Mouse (Mus musculus): Measurements from ENCODE around the gene Slc35e2. TPM values are rescaled to one million over a fixed set of nuclear protein-coding genes. Genes with fewer than 3 reads are reported as not detected.
A peak's percentile ranks its signal among the peaks of the same experiment; 100 is the strongest.
"Not testable (repeated sequence)": the region's sequence is repeated elsewhere in the genome, so short reads cannot be mapped to it uniquely, and the experiment has no call there.

The Slc35e2 gene
- total RNA-seq, 4 experiments from 2014 or later: 42.9 to 50.6 (median 43.8) TPM

GRCm38 (mm10) chr4:155624338-155625291, 23.4 kb downstream of the Slc35e2 start, which contains the start of gene Cdk11b:
TSS of gene Cdk11b (plus strand) at chr4:155624854.
- peak; percentile 94 to 98 for DNase-seq (ENCODE audit: low spot score in 2 of 2)

- no peak for DNase-seq (ENCODE audit: low spot score in 2 of 2)
Observed at GRCm38 (mm10) chr4:155630267-155630666, 29.1 kb downstream of the Slc35e2 start.

- DNase-seq (ENCODE audit: low spot score in 2 of 2): no peak
Observed at GRCm38 (mm10) chr4:155635766-155636499, 34.7 kb downstream of the Slc35e2 start.

GRCm38 (mm10) chr4:155643531-155643930, 42.3 kb downstream of the Slc35e2 start:
- no peak for DNase-seq (ENCODE audit: low spot score in 2 of 2)

- DNase-seq (ENCODE audit: low spot score in 2 of 2): not testable (repeated sequence)
Observed at GRCm38 (mm10) chr4:155645308-155645707, 44.1 kb downstream of the Slc35e2 start, which contains the start of gene Gm10563. TSS of gene Gm10563 (minus strand) at chr4:155645408.

- DNase-seq (ENCODE audit: low spot score in 2 of 2): no peak
Observed at GRCm38 (mm10) chr4:155645721-155646120, 44.5 kb downstream of the Slc35e2 start.

GRCm38 (mm10) chr4:155649355-155649754, 48.1 kb downstream of the Slc35e2 start:
- DNase-seq (ENCODE audit: low spot score in 2 of 2): no peak

- DNase-seq (ENCODE audit: low spot score in 2 of 2): no peak
Observed at GRCm38 (mm10) chr4:155651553-155652269, 50.5 kb downstream of the Slc35e2 start.

GRCm38 (mm10) chr4:155652283-155653085, 51.3 kb downstream of the Slc35e2 start:
- DNase-seq (ENCODE audit: low spot score in 2 of 2): no peak

GRCm38 (mm10) chr4:155653086-155653450, 51.9 kb downstream of the Slc35e2 start, which contains the start of gene Mmp23:
TSS of gene Mmp23 (minus strand) at chr4:155653384.
- DNase-seq (ENCODE audit: low spot score in 2 of 2): no peak

- peak in 1 of 2 experiments; percentile 16 for DNase-seq (ENCODE audit: low spot score in 2 of 2)
Observed at GRCm38 (mm10) chr4:155653451-155654182, 52.4 kb downstream of the Slc35e2 start.

GRCm38 (mm10) chr4:155654183-155654455, 52.9 kb downstream of the Slc35e2 start:
- no peak for DNase-seq (ENCODE audit: low spot score in 2 of 2)

GRCm38 (mm10) chr4:155654456-155655298, 53.5 kb downstream of the Slc35e2 start:
- DNase-seq (ENCODE audit: low spot score in 2 of 2): peak in 1 of 2 experiments; percentile 22

- no peak for DNase-seq (ENCODE audit: low spot score in 2 of 2)
Observed at GRCm38 (mm10) chr4:155656214-155656751, 55.1 kb downstream of the Slc35e2 start.

- no peak for DNase-seq (ENCODE audit: low spot score in 2 of 2)
Observed at GRCm38 (mm10) chr4:155658961-155659360, 57.7 kb downstream of the Slc35e2 start.

- DNase-seq (ENCODE audit: low spot score in 2 of 2): no peak
Observed at GRCm38 (mm10) chr4:155660641-155661040, 59.4 kb downstream of the Slc35e2 start.

- no peak for DNase-seq (ENCODE audit: low spot score in 2 of 2)
Observed at GRCm38 (mm10) chr4:155666903-155667302, 65.7 kb downstream of the Slc35e2 start.

GRCm38 (mm10) chr4:155668689-155669597, 67.7 kb downstream of the Slc35e2 start, which contains the start of gene Mib2:
TSS of gene Mib2 (minus strand) at chr4:155669198.
- DNase-seq (ENCODE audit: low spot score in 2 of 2): peak; percentile 98
